Mouse (Mus musculus) heart, adult 2 months (tissue): ENCODE data around the gene Btbd9.

Experiments used
- CTCF ChIP-seq: fragments of 200-600 bp; IDR thresholded peaks from 2 replicates; pipeline ENCODE4 v1.8.1; 2022; ENCODE audit warnings: antibody characterized with exemption, mild to moderate bottlenecking, moderate library complexity
- EP300 ChIP-seq: fragments of 200-500 bp; IDR thresholded peaks from 2 replicates; pipeline ENCODE4 v1.6.1; 2011; ENCODE audit warnings: low read depth, low read length, control low read depth; ENCODE audit not compliant: insufficient read depth
- POLR2A ChIP-seq: fragments of 200-500 bp; IDR thresholded peaks from 2 replicates; pipeline ENCODE4 v1.6.1; 2011; ENCODE audit warnings: mild to moderate bottlenecking, low read depth, low read length, control low read depth; ENCODE audit not compliant: insufficient read depth

GRCm38 (mm10) chr17:30435478-30435877 is 140.8 kb downstream of the Btbd9 start:
- TF ChIP-seq CTCF (no peak), EP300 (no peak), POLR2A (no peak)
